Mouse (Mus musculus) spleen, embryonic (tissue): ENCODE data around the gene Cdnf.

Experiments
- CTCF ChIA-PET: fragments of 350-600 bp; sonication (Branson Sonifier 250); formaldehyde crosslinking; loops from one replicate; lab custom pipeline; 2022; lab: Charles Lee

Gene Cdnf

DNA sequence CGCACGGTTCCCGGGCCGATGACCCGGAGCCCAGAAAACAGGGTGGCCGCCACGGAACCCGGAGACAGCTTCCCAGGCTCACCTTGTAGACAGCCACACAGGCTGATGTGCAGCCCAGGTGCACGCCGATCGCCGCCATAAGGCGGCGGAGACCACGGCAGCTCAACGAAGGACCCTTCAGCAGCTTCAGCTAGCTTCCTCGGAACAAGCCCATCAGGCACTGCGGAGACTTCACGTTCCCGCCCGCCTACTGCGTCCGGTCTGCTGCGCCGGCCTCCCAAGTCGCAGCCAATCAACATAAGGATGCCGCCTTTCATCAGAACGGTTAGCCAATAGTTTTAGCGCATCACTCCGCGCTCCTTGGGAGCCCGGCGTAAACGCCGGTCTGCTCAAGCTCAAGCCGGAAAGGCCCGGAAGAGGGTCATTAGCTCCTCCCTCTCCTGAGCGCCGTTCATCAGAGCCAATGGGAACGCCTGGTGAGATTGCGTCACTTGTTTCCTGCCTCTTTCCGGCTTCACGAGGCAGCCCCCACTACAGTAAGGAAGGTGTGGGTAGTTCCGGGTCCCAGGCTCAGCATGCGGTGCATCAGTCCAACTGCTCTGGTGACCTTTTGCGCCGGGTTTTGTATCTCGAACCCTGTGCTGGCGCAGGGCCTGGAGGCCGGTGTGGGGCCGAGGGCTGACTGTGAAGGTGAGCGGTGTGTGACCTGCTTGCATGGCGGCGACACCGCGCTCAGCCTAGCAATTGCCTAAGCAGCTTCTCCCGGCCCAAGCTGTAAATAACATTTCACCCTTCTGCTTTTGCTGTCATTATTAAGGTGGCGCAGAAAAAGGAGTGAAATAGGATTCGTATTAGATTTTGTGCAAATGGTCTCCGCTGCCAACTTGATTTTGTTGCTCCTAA, at the start of gene Cdnf, which contains the start of the genes Gm45902 and Hspa14:
TSS of gene Cdnf (plus strand) at position 479 of the 903 bp plus-strand sequence.
TSS of gene Gm45902 (minus strand) at position 239 of the 903 bp plus-strand sequence.
TSS of gene Hspa14 (minus strand) at position 263 of the 903 bp plus-strand sequence.
- CTCF ChIA-PET = no interaction called here

DNA sequence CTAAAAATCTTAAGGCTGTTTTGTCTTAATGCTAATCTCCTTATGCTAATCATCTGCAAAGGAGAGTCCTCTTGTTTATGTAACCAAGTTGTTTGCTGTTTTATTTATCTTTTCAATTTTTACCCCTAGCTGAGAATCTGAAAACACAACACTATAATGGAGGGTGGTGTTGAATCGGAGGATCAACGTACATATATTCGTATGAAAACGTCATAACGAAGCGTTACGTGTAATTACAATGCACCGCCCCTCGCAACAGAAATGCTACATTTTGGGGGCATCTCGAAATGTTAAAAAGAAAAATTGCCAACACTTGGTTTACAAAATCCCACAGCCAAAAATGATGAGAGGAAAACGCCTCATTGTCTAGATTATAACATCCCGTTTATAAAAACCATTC, 38.9 kb upstream of the Cdnf start:
- CTCF ChIA-PET = interaction anchor here (1.0 kb wide), 1 partner anchor 72 kb away, joined by 3 read pairs; no protein-coding TSS in a partner anchor

GRCm38 (mm10) chr2:3474361-3474805, 38.4 kb upstream of the Cdnf start:
- CTCF ChIA-PET = interaction anchor here (1.0 kb wide), 1 partner anchor 71 kb away, joined by 3 read pairs; no protein-coding TSS in a partner anchor

- CTCF ChIA-PET = no interaction called here
Observed at GRCm38 (mm10) chr2:3474861-3475283, 38.0 kb upstream of the Cdnf start, which contains the start of gene Suv39h2. TSS of gene Suv39h2 (minus strand) at chr2:3475031.

GRCm38 (mm10) chr2:3475746-3476251, 37.0 kb upstream of the Cdnf start:
- CTCF ChIA-PET = no interaction called here

GRCm38 (mm10) chr2:3480239-3480638, 32.6 kb upstream of the Cdnf start:
- CTCF ChIA-PET = interaction anchor here (0.6 kb wide), 1 partner anchor 424 kb away, joined by 4 read pairs; no protein-coding TSS in a partner anchor

DNA sequence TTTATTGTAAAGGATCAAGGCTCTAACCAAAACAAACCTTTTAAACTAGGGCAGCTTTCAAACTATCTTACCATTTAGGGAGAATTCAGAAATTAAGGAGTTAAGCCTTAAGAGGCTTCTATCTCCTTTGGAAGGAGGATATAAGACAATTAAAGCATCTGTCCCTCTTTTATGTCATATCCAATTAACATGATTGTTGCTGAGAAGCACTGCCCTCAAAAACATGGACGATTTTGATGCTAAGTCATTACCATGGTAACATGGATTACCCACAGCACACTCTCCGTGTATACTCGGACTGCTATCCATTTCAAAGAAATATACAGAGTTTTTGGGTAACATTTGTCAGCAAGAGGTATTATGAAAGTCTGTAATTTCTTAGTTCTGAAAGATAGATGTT, 23.0 kb upstream of the Cdnf start:
- CTCF ChIA-PET = no interaction called here

- CTCF ChIA-PET = no interaction called here
Observed at GRCm38 (mm10) chr2:3493833-3494409, 18.9 kb upstream of the Cdnf start.

GRCm38 (mm10) chr2:3499543-3499942, 13.3 kb upstream of the Cdnf start:
- CTCF ChIA-PET = interaction anchor here (0.6 kb wide), 2 partner anchors 17 to 75 kb away, joined by 3 to 10 read pairs; no protein-coding TSS in a partner anchor

DNA sequence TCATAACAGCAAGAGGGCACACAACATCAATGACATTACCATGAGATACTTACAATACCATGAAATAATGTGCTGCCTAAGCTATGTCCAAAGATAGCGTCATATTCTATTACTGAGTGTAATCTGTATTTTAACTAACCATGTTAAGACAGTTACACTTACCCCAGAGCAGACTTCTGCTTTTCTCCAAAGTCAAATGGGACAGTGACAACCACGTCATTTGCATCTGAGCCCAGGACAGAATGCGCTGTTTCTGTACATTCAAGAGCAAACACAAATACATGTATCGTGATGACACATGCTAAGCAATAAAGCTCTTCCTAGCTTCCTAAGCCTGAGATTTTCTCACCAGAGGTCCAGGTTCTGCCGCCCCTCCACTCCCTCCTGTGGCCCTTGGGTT, 11.9 kb upstream of the Cdnf start:
- CTCF ChIA-PET = no interaction called here

DNA sequence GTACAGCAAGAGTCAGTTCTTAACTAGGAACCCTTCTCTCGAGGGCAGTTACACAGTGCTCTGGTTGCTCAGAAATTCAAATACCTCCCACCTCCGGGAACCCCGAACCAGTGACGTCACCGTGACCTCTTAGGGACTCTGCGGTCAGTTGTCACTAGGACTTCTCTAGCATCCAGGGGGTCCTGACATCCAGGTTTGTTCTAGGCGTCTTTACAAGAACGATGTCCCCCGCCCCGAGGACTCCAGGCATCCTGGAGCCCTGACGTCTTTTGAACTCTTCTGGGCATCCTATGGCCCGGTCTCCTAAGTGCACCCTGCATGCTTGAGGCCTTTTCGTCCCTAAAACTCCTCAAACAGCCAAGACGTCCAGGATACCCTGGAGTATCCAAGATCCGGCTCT, 754 bp upstream of the Cdnf start:
- CTCF ChIA-PET = no interaction called here

- CTCF ChIA-PET = no interaction called here
Observed at GRCm38 (mm10) chr2:3522558-3522957, 9.7 kb downstream of the Cdnf start.

DNA sequence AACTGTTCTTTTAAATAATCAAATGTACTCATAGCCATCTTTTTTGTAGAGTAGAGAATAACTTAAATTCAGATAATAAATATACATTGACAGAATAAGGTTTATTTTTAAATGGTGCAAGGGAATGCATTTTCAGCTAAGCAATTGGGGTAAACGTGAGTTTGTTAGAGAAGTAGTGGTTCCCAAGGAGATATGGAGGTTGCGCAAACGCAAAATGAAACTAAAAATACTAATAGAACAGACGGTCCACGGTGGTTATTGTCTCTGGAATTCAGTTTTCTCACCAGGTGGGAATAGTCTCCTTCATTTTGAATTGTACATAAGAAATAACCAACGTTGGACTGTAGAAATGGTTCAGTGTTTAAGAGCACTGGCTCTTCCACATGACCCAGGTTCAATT, 13.5 kb downstream of the Cdnf start:
- CTCF ChIA-PET = no interaction called here

DNA sequence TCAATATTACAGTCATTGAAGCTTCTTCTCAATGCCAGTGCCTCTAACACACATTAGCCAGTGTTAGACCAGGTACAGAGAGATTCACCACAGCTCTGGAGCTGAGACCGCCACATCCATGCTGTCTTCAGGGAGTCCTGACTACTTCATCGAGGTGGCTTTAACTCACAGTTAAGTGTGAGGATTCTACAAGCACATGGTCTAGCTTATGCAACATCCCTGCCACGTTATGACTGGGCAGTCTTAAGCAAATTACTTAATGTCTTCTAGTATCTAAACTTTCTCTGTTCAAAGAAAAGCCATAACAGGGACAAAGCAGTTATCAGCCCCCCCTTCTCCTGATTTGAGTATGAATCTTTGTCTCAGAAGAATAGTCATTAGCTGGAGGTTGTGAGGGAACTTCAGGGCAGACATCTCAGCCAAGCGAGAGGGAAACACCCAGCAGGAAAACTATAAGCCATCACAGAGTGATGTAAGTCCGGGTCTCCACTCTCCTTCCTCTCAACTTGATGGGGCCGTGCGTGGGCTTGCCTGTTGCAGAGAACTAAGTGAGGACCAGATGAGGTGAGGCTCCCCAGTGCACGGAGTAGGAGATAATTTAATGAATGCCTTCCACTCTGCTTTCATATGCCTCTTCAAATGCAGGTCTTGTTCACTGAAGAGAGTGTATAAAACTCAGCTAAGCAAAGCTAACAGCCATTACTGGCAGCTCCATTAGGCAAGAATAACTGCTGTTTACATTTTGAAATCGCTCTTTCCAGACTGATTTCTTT, 28.7 kb downstream of the Cdnf start:
- CTCF ChIA-PET = no interaction called here

GRCm38 (mm10) chr2:3546055-3546454, 33.2 kb downstream of the Cdnf start:
- CTCF ChIA-PET = interaction anchor here (0.6 to 1.1 kb wide), 4 partner anchors 72 to 254 kb away, joined by 3 to 13 read pairs (median 4); no protein-coding TSS in a partner anchor

- CTCF ChIA-PET = interaction anchor here (0.6 to 1.1 kb wide), 5 partner anchors 25 to 581 kb away, joined by 3 to 13 read pairs (median 4); no protein-coding TSS in a partner anchor
Observed at GRCm38 (mm10) chr2:3546588-3546987, 33.8 kb downstream of the Cdnf start.

DNA sequence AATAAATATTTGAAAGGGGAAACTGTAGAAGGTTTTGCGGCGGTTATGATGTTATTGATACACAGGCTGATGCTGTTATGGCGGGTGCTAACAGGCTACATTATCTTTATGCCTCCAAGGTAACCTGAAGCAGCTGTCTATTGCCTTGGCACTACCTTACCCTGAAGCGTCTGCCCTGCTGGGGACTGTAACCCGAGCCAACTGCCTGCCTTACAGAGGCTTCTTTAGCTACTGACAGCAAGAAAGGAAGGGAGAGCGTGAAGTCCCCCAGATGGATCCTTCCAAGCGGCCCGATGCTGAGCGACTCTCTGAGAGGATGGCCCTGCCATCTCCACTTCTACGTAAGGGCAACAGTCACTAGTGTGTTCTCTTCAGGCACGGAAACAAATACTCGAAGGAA, 57.4 kb downstream of the Cdnf start, which contains the start of gene Fam107b:
TSS of gene Fam107b (plus strand) at position 303 of the 400 bp plus-strand sequence.
- CTCF ChIA-PET = no interaction called here

- CTCF ChIA-PET = no interaction called here
Observed at GRCm38 (mm10) chr2:3570606-3571005, 57.8 kb downstream of the Cdnf start.

- CTCF ChIA-PET = no interaction called here
Observed at GRCm38 (mm10) chr2:3573883-3574282, 61.1 kb downstream of the Cdnf start.

DNA sequence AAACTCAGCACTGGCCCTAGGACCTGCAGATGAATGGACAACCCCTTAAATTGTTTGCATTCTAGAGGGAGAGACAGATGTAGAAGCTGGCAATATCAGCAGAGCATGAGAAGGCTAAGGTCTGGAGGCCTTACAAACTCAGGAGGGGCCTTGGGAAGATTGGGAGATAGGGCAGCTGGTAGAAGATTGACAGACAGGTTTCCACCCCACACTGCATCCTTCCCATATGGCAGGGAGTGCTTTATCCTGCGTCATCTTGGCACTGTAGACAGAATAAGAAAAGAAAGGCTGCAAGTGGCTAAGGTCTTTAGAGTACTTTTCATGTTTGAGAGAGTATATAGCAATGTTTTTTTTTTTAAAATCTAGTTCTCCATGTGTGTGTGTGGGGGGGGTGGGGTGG, 62.3 kb downstream of the Cdnf start:
- CTCF ChIA-PET = no interaction called here
